Mouse (Mus musculus) ES-E14 (cell line): ENCODE results near the gene Rab35.

Experiments used
- CHD2 ChIP-seq: IDR thresholded peaks from 2 replicates; pipeline ENCODE4 v1.6.1; 2014; ENCODE audit warnings: mild to moderate bottlenecking, low read depth, low read length, inconsistent platforms
- MAFK ChIP-seq: IDR thresholded peaks from 2 replicates; pipeline ENCODE4 v1.6.1; 2014; ENCODE audit warnings: mild to moderate bottlenecking, low read depth, low read length, inconsistent platforms; ENCODE audit not compliant: insufficient read depth
- ZC3H11A ChIP-seq: IDR thresholded peaks from 2 replicates; pipeline ENCODE4 v1.6.1; 2012; ENCODE audit warnings: low read depth, mild to moderate bottlenecking, inconsistent platforms, low read length, borderline replicate concordance
- ZNF384 ChIP-seq: IDR thresholded peaks from 2 replicates; pipeline ENCODE4 v1.6.1; 2012; ENCODE audit warnings: low read depth, low read length, inconsistent platforms

GRCm38 (mm10) chr5:115650885-115651284 is 19.2 kb downstream of the Rab35 start:
- TF ChIP-seq ZNF384, result no peak
- TF ChIP-seq CHD2, result no peak
- no peak for TF ChIP-seq MAFK
- TF ChIP-seq ZC3H11A, result no peak
